Mouse (Mus musculus): Measurements from ENCODE around the gene Ddx17. TPM values are rescaled to one million over a fixed set of nuclear protein-coding genes. Genes with fewer than 3 reads are reported as not detected.
A peak's percentile ranks its signal among the peaks of the same experiment; 100 is the strongest.

Ddx17 gene
- polyA plus RNA-seq, 1 experiment = 554 TPM

DNA sequence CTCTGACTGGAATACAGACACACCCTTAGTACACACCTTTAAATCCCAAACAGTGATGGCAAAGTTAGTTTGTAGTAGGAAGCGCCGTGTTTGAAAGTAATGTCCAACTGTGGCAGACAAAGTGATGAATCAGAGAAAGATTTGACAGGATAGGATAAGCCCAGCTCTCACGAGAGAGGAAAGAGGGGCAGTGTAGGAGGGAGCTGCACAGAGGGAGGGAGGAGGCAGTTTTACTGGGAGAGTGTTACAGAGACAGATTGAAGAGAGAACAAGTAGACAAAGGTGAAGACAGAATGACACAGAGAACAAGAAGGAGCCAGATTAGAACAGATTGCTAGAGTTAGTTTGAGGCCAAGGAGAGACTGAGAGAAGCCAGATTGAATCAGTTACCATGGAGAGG is 13.1 kb upstream of the Ddx17 start:
- no peak for TF ChIP-seq POLR2A (IDR thresholded peaks at IDR 0.05; ENCODE audit: control insufficient read depth, extremely low read depth, insufficient read depth, low read length, poor library complexity)
- no peak for TF ChIP-seq CTCF (IDR thresholded peaks at IDR 0.05; ENCODE audit: borderline replicate concordance, control insufficient read depth, extremely low read depth, insufficient read depth, low read length, poor library complexity)
- H3K36me3 ChIP-seq (ENCODE audit: control insufficient read depth, insufficient read depth, low read length) = no peaks in the 10 kb centered on the region
- H3K27ac ChIP-seq (ENCODE audit: control insufficient read depth, insufficient read depth, low read length) = no peak overlapping the region
- H3K27me3 ChIP-seq (ENCODE audit: control insufficient read depth, insufficient read depth, low read length) = no peaks in the 10 kb centered on the region
- no peaks in the 10 kb centered on the region for H3K4me1 ChIP-seq (replicated peaks; ENCODE audit: control insufficient read depth, insufficient read depth, low read length)
- 91% methylated on average over 3 of the region's 3 CpGs for WGBS
- no peak for DNase-seq
- H3K4me3 ChIP-seq (ENCODE audit: control insufficient read depth, insufficient read depth, low read length) = no peak overlapping the region

DNA sequence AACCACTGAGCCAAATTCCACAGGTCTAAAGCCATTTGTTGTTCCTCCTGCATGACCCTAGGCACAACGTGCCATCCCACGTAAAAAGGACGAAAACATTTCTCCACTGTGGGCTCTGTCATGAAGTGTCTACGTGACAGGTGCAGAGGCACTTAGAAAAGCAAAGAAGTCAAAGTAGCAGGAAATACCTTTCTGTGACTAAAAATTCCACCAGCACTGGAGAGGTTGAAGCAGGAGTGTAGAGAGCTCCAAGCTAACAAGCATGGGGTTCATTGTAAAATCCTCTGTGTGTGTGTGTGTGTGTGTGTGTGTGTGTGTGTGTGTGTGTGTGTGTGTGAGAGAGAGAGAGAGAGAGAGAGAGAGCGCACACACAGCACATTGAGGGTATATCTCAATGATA is 6.0 kb upstream of the Ddx17 start:
- WGBS = 86% methylated on average over 5 of the region's 5 CpGs
- H3K27ac ChIP-seq (ENCODE audit: control insufficient read depth, insufficient read depth, low read length) = no peak overlapping the region

DNA sequence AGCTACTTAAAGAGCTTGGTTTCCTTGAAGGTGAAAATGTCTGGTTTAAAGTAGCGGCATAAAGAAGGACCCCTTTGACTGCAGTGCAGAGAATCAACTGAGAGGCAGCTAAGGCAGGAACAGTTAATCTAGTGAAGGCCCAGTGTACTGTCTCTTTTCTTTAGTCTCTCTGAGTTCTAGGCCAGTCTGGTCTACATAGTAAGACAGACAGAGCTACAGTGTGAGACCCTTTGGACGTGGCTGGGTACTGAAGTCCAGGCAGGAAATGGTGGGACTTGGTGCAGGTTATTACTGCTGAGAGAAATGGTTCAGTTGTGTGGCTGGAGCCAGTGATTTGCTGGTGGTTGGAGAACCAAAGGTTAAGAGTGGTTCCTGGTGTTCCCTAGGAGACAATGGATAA is 1.7 kb upstream of the Ddx17 start:
- peaks cover 12% of the 10 kb centered on the region for H3K4me1 ChIP-seq (replicated peaks; ENCODE audit: control insufficient read depth, insufficient read depth, low read length)
- H3K27ac ChIP-seq (ENCODE audit: control insufficient read depth, insufficient read depth, low read length) = no peak overlapping the region
- H3K4me3 ChIP-seq (ENCODE audit: control insufficient read depth, insufficient read depth, low read length) = no peak overlapping the region
- peaks cover 10% of the 10 kb centered on the region for H3K36me3 ChIP-seq (ENCODE audit: control insufficient read depth, insufficient read depth, low read length)
- no peaks in the 10 kb centered on the region for H3K27me3 ChIP-seq (ENCODE audit: control insufficient read depth, insufficient read depth, low read length)
- DNase-seq = no peak
- TF ChIP-seq POLR2A (IDR thresholded peaks at IDR 0.05; ENCODE audit: control insufficient read depth, extremely low read depth, insufficient read depth, low read length, poor library complexity) (no peak), CTCF (IDR thresholded peaks at IDR 0.05; ENCODE audit: borderline replicate concordance, control insufficient read depth, extremely low read depth, insufficient read depth, low read length, poor library complexity) (no peak)
- WGBS = 99% methylated on average over 2 of the region's 2 CpGs

More for the DNA sequence above, 6.0 kb upstream of the Ddx17 start:
- Histone ChIP-seq H3K4me3 (ENCODE audit: control insufficient read depth, insufficient read depth, low read length) (no peak overlapping the region), H3K36me3 (ENCODE audit: control insufficient read depth, insufficient read depth, low read length) (no peaks in the 10 kb centered on the region), H3K27me3 (ENCODE audit: control insufficient read depth, insufficient read depth, low read length) (no peaks in the 10 kb centered on the region), H3K4me1 (replicated peaks; ENCODE audit: control insufficient read depth, insufficient read depth, low read length) (0 out of 2 replicates have a peak, but pooled peaks cover 3% of the 10 kb centered on the region)
- TF ChIP-seq CTCF (IDR thresholded peaks at IDR 0.05; ENCODE audit: borderline replicate concordance, control insufficient read depth, extremely low read depth, insufficient read depth, low read length, poor library complexity) (no peak), POLR2A (IDR thresholded peaks at IDR 0.05; ENCODE audit: control insufficient read depth, extremely low read depth, insufficient read depth, low read length, poor library complexity) (no peak)
- no peak for DNase-seq

DNA sequence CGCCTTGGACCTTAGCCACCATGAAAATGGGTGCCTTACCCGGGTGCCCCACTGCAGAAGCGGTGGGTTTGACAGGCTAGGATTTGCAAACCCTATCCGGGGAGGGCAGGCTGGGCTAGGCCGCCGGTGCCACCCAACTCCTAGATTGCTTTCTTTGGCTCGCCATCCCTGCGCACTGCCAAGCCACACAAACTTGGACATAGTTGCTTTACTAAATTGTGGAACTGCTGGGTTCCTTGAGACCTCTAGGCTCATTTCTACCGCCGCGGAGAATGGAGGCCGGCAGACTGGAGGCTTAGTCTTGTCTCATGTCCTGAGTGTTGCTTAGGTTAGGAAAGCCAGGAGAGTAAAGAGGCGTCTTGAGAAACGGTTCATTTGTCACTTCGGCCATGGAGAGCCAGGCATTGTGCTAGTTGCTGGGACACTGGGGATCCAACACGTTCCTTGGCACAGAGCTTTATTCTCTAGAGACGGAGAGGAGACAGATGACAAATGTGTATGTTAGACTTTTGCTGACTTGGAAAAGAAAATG is 814 bp upstream of the Ddx17 start:
- Histone ChIP-seq H3K36me3 (ENCODE audit: control insufficient read depth, insufficient read depth, low read length) (peaks cover 19% of the 10 kb centered on the region), H3K27ac (ENCODE audit: control insufficient read depth, insufficient read depth, low read length) (peak overlapping the region; percentile 58; the same call in 1 of the 2 replicates), H3K27me3 (ENCODE audit: control insufficient read depth, insufficient read depth, low read length) (no peaks in the 10 kb centered on the region), H3K4me3 (ENCODE audit: control insufficient read depth, insufficient read depth, low read length) (peak overlapping the region; percentile 59), H3K4me1 (replicated peaks; ENCODE audit: control insufficient read depth, insufficient read depth, low read length) (peaks cover 10% of the 10 kb centered on the region)
- DNase-seq = no peak
- TF ChIP-seq POLR2A (IDR thresholded peaks at IDR 0.05; ENCODE audit: control insufficient read depth, extremely low read depth, insufficient read depth, low read length, poor library complexity) (no peak), CTCF (IDR thresholded peaks at IDR 0.05; ENCODE audit: borderline replicate concordance, control insufficient read depth, extremely low read depth, insufficient read depth, low read length, poor library complexity) (no peak)
- WGBS = 90% methylated on average over 17 of the region's 17 CpGs

DNA sequence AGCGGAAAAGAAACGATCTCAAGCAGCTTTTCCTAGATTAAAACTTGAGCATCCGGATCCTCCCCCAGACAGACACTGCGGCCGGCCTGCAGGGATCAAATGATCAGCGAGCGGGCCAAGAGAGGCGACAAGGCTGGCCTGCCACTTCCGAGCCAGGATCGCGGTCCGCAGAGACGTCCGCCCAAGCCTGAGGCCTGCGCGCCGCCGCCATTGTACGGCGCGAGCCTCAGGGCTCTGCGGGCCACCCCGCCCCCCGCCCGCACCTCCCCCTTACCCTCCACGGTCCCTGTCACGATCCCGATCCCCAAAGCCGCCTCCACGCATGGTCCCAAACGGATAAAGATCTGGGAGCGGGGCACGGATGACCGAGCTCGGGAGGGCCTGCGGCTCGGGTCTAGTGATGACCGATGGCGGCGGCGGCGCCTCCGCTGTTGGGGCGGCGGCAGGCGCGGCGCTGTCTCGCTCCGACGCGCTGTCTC is 581 bp downstream of the Ddx17 start:
- H3K4me3 ChIP-seq (ENCODE audit: control insufficient read depth, insufficient read depth, low read length) = peak overlapping the region; percentile 66
- WGBS = under 1% methylated on average over 52 of the region's 52 CpGs
- DNase-seq = no peak
- peak overlapping the region; percentile 45 for H3K27ac ChIP-seq (ENCODE audit: control insufficient read depth, insufficient read depth, low read length)
- TF ChIP-seq POLR2A (IDR thresholded peaks at IDR 0.05; ENCODE audit: control insufficient read depth, extremely low read depth, insufficient read depth, low read length, poor library complexity) (no peak), CTCF (IDR thresholded peaks at IDR 0.05; ENCODE audit: borderline replicate concordance, control insufficient read depth, extremely low read depth, insufficient read depth, low read length, poor library complexity) (no peak)
- H3K27me3 ChIP-seq (ENCODE audit: control insufficient read depth, insufficient read depth, low read length) = no peaks in the 10 kb centered on the region
- peaks cover 8% of the 10 kb centered on the region for H3K4me1 ChIP-seq (replicated peaks; ENCODE audit: control insufficient read depth, insufficient read depth, low read length)
- H3K36me3 ChIP-seq (ENCODE audit: control insufficient read depth, insufficient read depth, low read length) = peaks cover 32% of the 10 kb centered on the region

DNA sequence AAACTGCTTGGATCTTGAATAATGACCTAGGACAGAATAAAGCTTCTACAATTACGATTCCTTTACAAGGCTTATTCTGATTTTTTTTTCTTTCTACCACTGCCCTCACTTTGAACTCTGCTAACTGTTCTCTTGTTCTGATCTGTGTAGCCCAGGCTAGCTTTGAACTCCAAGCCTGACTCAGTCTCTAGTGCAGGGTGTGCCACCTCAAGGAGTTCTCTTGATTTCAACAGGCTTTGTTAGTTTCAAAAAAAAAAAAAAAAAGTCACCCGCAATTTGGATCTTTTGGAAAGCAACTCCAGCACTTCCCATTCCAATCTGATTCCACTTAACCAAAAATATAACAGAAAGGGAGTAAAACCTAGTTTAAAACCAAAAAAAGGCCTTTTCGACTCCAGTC is 1.0 kb downstream of the Ddx17 start:
- H3K4me1 ChIP-seq (replicated peaks; ENCODE audit: control insufficient read depth, insufficient read depth, low read length) = peaks cover 8% of the 10 kb centered on the region
- no peaks in the 10 kb centered on the region for H3K27me3 ChIP-seq (ENCODE audit: control insufficient read depth, insufficient read depth, low read length)
- peaks cover 37% of the 10 kb centered on the region for H3K36me3 ChIP-seq (ENCODE audit: control insufficient read depth, insufficient read depth, low read length)
- no peak for DNase-seq
- no peak for TF ChIP-seq POLR2A (IDR thresholded peaks at IDR 0.05; ENCODE audit: control insufficient read depth, extremely low read depth, insufficient read depth, low read length, poor library complexity)
- TF ChIP-seq CTCF (IDR thresholded peaks at IDR 0.05; ENCODE audit: borderline replicate concordance, control insufficient read depth, extremely low read depth, insufficient read depth, low read length, poor library complexity) = no peak
- peak overlapping the region; percentile 66 for H3K4me3 ChIP-seq (ENCODE audit: control insufficient read depth, insufficient read depth, low read length)
- H3K27ac ChIP-seq (ENCODE audit: control insufficient read depth, insufficient read depth, low read length) = no peak overlapping the region
- 0% methylated on average over 3 of the region's 3 CpGs for WGBS

DNA sequence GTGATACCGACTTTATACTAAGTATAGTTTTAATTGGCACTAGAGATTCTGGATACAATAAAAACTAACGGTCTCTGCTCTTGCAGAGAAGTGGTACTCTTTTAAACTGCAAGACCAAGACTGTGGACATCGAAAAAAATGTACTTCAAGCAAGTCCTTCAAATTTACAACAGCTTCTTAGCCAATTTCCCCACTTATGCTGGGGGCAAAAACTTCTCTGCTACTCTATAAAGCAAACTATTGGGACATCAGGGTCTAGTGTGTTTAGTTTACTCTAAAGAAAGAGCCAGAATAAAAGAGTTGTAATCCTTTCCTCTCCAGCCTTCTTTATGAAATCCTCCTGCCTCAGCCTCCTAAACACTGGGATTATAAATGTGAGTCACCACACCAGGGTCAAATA is 2.6 kb downstream of the Ddx17 start:
- Histone ChIP-seq H3K27ac (ENCODE audit: control insufficient read depth, insufficient read depth, low read length) (no peak overlapping the region), H3K4me1 (replicated peaks; ENCODE audit: control insufficient read depth, insufficient read depth, low read length) (peaks cover 8% of the 10 kb centered on the region), H3K27me3 (ENCODE audit: control insufficient read depth, insufficient read depth, low read length) (no peaks in the 10 kb centered on the region), H3K36me3 (ENCODE audit: control insufficient read depth, insufficient read depth, low read length) (peaks cover 52% of the 10 kb centered on the region), H3K4me3 (ENCODE audit: control insufficient read depth, insufficient read depth, low read length) (no peak overlapping the region)
- TF ChIP-seq CTCF (IDR thresholded peaks at IDR 0.05; ENCODE audit: borderline replicate concordance, control insufficient read depth, extremely low read depth, insufficient read depth, low read length, poor library complexity) (no peak), POLR2A (IDR thresholded peaks at IDR 0.05; ENCODE audit: control insufficient read depth, extremely low read depth, insufficient read depth, low read length, poor library complexity) (no peak)
- WGBS = 97% methylated on average over 3 of the region's 3 CpGs
- no peak for DNase-seq

Data from thymus, adult 2 months (tissue).